Mouse (Mus musculus): ENCODE data around the gene Cwc25. TPM values are rescaled to one million over a fixed set of nuclear protein-coding genes. Genes with fewer than 3 reads are reported as not detected.

Cwc25 gene
- total RNA-seq, 1 experiment from 2014 or later, result 23.3 TPM

DNA sequence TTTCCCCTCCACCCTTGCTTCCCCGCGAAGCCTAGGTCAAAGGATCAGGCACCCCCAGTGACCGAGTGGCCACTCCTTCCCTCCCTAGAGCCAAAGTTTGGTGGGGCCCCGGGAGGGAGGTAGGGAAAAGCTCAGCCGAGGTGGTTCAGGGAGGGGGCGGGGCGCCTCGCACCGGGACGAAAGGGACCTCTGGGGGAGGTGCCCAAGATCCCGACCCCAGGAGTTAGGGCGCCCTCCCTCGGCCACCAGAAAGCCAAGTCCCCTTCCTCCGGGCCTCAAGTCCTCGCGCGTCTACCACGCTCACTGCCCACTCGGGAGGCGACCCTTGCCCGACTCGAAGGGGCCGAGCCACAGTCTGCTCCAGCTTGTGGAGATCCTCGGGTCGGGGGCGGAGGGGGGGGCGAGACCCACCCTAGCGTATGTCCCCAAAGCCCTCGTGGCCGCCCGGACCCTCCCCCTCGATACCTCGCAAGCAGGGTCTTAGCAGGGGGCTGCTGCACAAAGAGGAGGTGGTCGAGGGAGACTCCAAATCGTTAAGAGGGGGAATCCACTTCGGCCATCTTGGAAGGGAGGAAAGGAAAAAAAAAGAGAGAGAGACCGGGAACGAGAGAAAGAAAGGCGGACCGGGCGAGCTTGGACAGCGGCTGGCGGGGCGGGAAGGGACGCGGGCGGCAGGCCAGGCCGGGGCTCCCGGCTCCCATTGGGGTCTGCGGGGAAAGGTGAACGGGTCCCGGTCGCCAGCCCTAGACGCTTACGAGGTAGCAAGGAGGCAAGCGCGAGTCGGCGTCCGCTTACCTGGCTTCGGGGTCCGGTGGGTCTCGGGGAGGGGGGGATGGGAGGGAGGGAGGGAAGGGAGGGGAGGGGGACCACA, 67.4 kb downstream of the Cwc25 start:
- ATAC-seq (replicated peaks in 1 of 2; ENCODE audit: insufficient read depth in 1 of 2, low FRiP score in 2 of 2, low TSS enrichment in 1 of 2, low read depth in 1 of 2, poor library complexity in 2 of 2, severe bottlenecking in 2 of 2), result no peak

DNA sequence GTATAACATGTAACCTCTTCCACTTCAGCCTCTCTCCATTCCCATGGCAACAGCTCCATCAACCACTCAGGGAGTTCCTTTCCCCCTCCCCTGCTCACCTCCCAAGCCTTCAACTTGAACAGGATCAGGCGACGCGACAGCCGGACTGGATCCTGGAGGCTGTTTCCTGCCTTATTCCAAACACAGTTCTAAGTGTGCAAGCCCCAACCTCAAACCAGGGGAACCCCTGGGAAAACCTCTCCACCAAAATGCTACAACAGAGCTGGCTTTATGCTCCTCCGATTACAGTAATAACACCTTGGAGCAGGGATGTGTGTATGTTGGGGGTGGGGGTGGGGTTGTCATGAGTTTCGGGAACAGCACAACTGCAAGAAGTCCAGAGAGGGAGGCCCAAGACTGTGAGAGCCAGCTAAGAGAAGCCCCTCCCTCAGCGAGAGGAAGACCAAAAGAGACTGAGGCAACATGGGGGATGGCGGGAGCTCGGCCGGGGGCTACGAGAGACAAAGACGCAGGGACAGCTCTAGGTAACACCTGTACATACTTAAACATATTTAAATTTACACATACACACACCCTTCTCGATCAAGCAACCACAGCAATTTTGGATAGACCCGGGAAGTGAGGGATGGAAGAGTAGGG, 68.3 kb downstream of the Cwc25 start:
- no peak for ATAC-seq (replicated peaks in 1 of 2; ENCODE audit: insufficient read depth in 1 of 2, low FRiP score in 2 of 2, low TSS enrichment in 1 of 2, low read depth in 1 of 2, poor library complexity in 2 of 2, severe bottlenecking in 2 of 2)

DNA sequence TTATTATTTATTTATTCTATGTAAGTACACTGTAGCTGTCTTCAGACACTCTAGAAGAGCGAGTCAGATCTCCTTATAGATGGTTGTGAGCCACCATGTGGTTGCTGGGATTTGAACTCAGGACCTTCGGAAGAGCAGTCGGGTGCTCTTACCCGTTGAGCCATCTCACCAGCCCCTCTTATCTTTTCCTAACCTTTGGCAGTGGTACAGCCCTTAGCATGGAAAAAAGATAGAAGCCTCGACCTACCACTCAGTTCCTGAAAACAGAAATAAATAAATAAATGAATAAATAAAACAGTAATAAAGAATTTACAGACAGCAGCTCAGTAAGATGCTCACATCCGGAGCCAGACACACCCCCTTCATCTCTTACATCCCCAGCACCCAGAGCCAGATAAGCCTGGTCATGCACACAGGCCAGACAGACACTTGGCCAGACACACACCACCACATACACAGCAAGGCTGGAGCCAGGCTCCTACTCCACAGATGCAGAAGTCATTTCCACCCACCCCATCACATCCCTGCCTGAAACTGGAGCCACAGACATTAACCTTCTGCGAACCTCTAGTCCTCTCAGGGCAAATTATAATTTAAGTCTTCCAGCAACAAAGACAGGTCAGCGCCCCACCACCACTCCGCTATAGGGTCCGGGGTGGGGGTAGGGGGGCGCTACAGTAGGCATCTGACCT, 69.0 kb downstream of the Cwc25 start:
- ATAC-seq (replicated peaks in 1 of 2; ENCODE audit: insufficient read depth in 1 of 2, low FRiP score in 2 of 2, low TSS enrichment in 1 of 2, low read depth in 1 of 2, poor library complexity in 2 of 2, severe bottlenecking in 2 of 2), result no peak

DNA sequence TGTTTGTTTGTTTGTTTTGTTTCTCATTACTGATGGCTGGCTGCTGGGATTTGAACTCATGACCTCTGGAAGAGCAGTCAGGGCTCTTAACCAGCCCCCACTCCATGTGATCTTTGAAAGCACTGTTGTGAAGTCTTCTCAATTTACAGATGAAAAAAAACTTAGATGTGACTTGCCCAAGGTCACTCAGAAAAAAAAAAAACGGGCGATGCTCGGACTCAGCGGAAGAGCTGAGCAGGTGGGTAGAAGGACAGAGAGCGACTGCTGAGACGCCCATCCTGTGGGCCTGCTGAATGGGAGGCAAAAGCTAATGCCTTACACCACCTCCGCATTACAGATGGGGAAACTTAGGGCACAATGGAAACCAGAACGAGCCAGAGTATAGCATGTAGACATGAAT, 69.7 kb downstream of the Cwc25 start:
- ATAC-seq (replicated peaks in 1 of 2; ENCODE audit: insufficient read depth in 1 of 2, low FRiP score in 2 of 2, low TSS enrichment in 1 of 2, low read depth in 1 of 2, poor library complexity in 2 of 2, severe bottlenecking in 2 of 2), result no peak

DNA sequence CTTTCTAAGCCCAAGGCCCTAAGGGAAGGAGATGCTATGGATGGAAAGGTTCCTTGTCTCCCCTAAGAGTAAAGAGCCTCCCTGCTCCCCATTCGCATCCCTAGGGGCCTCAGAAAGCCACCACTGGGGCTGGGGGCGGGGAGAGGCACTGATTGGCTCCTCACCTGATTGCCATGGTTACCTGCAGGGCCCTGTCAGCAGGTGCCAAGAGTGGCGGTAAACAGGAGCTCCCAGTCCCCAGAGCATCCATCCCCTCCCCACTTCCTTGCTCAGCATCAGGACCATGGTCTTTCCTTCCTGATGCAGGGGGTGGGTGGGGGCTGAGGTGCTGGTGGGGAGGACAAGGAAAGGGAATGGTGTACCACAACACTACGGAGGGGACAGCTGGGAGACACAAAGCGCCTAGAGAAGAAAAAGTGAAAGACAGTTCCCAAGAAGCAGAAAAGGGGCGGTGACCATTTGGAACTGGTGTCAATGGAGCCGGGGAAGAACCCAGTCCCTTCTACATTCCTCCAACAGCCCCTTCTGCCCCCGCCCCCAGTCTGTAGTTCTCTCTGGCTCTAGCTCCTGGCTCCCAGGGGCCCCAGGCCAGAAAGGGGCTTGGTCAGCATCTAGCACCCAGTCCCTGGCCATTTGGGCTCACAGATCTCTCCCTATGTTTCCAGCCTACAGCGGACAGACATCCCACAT, 70.5 kb downstream of the Cwc25 start:
- no peak for ATAC-seq (replicated peaks in 1 of 2; ENCODE audit: insufficient read depth in 1 of 2, low FRiP score in 2 of 2, low TSS enrichment in 1 of 2, low read depth in 1 of 2, poor library complexity in 2 of 2, severe bottlenecking in 2 of 2)

Other genes with a start within 250 kb of the Cwc25 start
- gene Srcin1, start 190.4 kb downstream of the Cwc25 start, total RNA-seq (2017), result not detected in 2 replicates
- 2.1 and 2.2 TPM in 2 replicates for gene Epop, start 136.9 kb downstream of the Cwc25 start, total RNA-seq (2017)
- 16.5 and 19.5 TPM in 2 replicates for gene Mllt6, start 103.1 kb downstream of the Cwc25 start, total RNA-seq (2017)
- 4.8 and 9.2 TPM in 2 replicates for gene Cisd3, start 80.7 kb downstream of the Cwc25 start, total RNA-seq (2017)
- gene Pcgf2, start 66.1 kb downstream of the Cwc25 start, total RNA-seq (2017), result 1.5 and 2.8 TPM in 2 replicates
- 93.0 and 116 TPM in 2 replicates for gene Psmb3, start 63.2 kb downstream of the Cwc25 start, total RNA-seq (2017)
- gene Pip4k2b, start 21.9 kb downstream of the Cwc25 start, total RNA-seq (2017), result 42.3 and 81.6 TPM in 2 replicates
- gene 1700001P01Rik, start 9.4 kb upstream of the Cwc25 start, total RNA-seq (2017), result 0.69 TPM in 1 of 2 replicates, not detected in the other
- 1,424 and 2,771 TPM in 2 replicates for gene Rpl23, start 15.9 kb upstream of the Cwc25 start, total RNA-seq (2017)
- gene Lasp1, start 32.4 kb upstream of the Cwc25 start, total RNA-seq (2017), result 220 and 229 TPM in 2 replicates
- gene B230217C12Rik, start 74.2 kb upstream of the Cwc25 start, total RNA-seq (2017), result 0.81 and 1.5 TPM in 2 replicates
- gene Fbxo47, start 117.6 kb upstream of the Cwc25 start, total RNA-seq (2017), result 0.25 and 2.2 TPM in 2 replicates
- gene Plxdc1, start 219.9 kb upstream of the Cwc25 start, total RNA-seq (2017), result 0.56 and 5.5 TPM in 2 replicates
- 1.3 and 3.2 TPM in 2 replicates for gene Arl5c, start 229.6 kb upstream of the Cwc25 start, total RNA-seq (2017)

All from hematopoietic stem cell, adult 5-6 weeks (primary cell).